Mouse (Mus musculus): ENCODE measurements around the gene Rreb1. TPM values are rescaled to one million over a fixed set of nuclear protein-coding genes. Genes with fewer than 3 reads are reported as not detected.

The Rreb1 gene
- polyA plus RNA-seq, 2 experiments from 2014 or later, result 3.0 to 4.9 TPM

GRCm38 (mm10) chr13:37779251-37779667 is 1.1 kb downstream of the Rreb1 start:
- peak; percentile 32 for ATAC-seq

DNA sequence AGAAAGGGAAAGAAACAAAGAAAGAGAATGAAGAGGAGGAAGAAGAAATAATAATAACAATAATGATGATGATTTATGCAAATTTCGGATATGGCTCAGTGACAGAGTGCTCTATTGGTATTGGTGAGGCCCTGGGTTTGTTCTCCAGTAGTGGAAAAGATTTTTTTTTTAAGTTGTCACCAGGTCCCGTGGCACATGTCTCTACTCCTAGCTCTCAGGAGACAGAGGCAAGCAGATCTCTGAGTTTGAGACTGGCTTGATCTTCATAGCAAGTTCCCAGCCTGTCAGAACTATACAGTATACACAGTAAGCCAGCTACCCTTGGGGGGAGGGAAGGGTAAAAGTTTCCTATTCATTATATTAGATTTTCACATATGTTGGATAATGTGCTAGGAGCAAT is 3.4 kb downstream of the Rreb1 start:
- no peak for ATAC-seq

DNA sequence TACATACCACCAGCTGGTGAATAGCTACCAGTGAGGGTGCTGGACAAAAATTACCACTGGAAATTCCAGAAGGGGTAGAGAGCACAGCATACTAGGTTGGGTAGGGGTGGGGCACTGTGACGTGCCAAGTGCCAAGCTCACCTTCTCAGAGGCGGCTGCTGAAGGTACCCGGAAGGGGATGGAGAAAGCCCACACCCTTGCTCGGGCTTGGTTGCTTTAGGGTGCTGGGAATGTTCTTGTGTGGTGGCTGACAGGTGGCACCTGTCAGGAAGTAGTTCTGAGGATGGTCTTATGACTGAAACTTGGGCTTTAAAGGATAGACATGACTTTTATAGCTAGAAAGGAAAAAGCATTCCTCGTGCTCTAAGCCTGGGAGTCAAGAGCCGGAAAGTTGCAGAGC is 3.9 kb downstream of the Rreb1 start:
- ATAC-seq, result no peak

DNA sequence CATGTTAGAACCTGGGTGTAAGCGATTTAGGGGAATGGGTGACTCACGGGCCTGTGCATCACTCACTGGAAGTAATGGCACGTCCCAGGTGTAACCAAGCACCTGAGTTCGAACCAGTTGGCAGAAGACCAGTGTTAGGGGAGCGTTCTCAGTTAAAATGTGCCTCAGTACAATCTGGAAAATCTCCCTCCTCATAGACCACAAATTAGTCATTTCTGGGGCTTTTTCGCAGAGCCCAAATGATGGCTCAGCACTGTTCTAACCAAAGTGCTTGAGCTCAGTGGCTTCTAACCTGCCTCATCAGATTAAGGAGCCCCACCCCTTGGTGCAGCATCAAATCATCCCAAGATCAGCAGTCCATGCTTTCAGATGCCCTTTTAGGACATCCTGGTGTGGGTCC is 5.5 kb downstream of the Rreb1 start:
- ATAC-seq, result no peak

DNA sequence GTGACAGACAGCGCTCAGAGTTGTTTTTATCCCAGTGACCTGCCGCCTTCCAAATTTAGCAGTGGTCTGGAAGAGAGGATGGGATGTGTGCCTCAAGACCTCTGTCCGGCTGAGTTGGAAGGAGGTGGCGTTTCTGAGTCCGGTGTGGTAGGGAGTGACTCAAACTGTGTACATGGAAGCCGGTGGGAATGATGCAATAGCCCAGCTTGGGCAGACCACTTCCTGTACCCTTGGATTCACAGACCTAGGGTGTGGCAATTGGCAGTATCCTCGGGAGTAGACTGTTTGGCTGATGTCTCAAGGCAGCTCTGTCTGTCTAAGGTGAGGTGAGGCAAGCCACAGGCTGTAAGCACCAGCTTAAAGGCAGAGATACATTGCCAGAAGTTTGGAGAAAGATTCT is 6.0 kb downstream of the Rreb1 start:
- no peak for ATAC-seq

GRCm38 (mm10) chr13:37792739-37793336 is 14.6 kb downstream of the Rreb1 start:
- peak; percentile 92 for ATAC-seq

- no peak for ATAC-seq
Measured at GRCm38 (mm10) chr13:37798811-37799210, 20.6 kb downstream of the Rreb1 start.

- no peak for ATAC-seq
Measured at GRCm38 (mm10) chr13:37799413-37799812, 21.2 kb downstream of the Rreb1 start.

- ATAC-seq, result peak; percentile 76
Measured at GRCm38 (mm10) chr13:37801101-37802075, 23.2 kb downstream of the Rreb1 start.

- ATAC-seq, result no peak
Measured at GRCm38 (mm10) chr13:37802246-37803003, 24.2 kb downstream of the Rreb1 start.

- no peak for ATAC-seq
Measured at GRCm38 (mm10) chr13:37803244-37803643, 25.0 kb downstream of the Rreb1 start.

- no peak for ATAC-seq
Measured at GRCm38 (mm10) chr13:37804023-37804422, 25.8 kb downstream of the Rreb1 start.

DNA sequence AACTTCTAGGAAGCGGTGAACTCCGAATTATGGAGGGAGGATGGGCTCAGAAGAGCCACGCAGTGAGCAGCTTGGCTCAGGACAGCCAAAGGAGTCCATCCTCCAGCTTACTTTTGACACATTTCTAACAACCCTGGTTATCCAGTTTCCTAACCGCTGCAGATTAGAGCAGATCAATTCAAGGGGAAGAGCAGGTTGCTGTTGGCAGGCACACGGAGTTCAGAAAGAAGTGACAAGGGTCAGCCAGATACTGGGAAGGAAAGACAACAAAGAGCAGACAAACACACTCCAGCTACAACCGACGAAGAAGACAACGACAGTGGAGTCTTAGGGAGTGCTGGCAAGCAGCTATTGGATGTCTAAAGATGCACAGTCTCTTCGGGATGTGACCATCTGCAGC is 36.8 kb downstream of the Rreb1 start:
- no peak for ATAC-seq

- no peak for ATAC-seq
Measured at GRCm38 (mm10) chr13:37816736-37817135, 38.5 kb downstream of the Rreb1 start.

DNA sequence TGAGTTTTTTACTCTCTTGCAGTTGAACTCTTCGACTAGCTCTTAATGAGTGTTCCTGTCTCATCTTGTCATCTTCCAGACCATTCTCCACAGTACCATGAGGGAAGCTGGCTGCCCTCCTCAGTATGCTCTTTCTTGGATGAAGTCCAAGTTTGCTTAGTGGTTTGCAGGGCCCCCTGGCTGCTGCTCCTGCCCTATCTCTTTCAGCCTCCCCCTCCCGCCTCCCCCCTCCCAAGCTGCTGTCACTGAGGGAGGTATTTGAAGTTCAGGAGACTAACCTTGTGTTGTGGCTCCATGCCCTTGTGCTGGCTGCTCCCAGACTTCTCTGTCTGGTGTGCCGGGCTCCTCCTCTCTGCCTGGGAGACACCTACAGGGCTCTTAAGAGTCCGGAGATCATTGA is 43.2 kb downstream of the Rreb1 start:
- no peak for ATAC-seq

- no peak for ATAC-seq
Measured at GRCm38 (mm10) chr13:37824331-37824920, 46.2 kb downstream of the Rreb1 start.

DNA sequence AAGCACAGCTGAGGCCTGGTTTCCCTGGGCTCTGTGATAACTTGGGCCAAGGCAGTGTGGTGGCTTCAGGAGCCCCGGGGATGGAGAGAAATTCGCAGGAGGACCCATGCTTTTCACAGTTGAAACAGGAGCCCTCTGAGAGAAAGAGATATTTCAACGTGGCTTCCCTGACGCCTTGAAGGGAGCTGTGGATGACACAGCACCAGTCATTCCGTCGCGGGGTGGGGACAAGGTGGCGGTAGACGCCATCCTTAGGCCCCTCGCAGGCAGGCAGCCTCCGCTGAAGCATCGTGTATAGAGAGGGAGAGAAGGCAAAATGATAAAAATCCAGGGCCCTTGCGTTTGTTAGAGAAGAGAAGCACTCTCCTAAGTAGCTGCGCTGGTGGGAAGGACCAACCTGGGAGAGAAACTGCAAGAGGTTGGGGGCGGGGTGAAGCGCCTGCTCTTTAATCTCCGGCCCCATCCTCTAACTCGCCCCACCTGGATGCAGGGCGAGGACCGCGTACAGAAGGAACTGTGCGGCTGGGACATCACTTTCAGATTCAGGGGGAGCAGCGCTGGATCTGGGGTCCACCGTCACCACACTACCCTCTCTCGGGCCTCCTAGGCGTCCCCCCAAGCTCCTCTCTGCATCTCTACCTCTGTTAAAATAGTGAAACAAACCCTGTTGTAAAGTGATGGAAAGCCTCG is 46.9 kb downstream of the Rreb1 start:
- ATAC-seq, result peak; percentile 17

DNA sequence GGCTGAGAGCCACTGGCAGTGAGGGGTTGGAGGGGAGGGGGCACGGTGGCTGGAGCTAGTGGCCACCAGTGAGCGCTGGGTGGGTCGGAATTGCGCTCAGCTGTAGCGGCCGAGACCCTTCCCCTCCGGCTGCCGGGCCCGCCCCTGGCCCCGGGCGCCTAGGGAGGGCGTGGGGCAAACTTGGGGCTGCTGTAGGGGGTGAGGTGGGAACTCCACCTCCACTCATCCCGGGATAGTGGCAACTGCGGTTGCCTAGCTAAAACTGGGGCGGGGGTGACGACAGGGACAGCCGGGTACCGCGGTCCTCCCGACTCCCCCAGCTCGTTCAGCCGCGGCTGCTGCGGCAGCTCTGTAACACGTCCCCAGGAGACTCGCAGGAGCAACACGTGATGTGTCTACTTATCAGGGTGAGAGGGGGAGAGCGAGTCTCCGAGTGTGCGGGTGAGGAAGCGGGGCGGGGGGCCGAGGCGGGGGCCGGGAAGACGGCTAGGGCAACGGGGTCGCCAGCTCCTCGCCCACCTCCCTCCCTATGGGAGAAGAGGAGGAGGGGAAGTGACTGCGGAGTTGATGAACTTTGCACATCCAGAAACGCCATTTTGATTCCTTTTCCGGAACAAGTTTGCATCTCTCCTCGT is 47.6 kb downstream of the Rreb1 start:
- ATAC-seq, result peak; percentile 63

DNA sequence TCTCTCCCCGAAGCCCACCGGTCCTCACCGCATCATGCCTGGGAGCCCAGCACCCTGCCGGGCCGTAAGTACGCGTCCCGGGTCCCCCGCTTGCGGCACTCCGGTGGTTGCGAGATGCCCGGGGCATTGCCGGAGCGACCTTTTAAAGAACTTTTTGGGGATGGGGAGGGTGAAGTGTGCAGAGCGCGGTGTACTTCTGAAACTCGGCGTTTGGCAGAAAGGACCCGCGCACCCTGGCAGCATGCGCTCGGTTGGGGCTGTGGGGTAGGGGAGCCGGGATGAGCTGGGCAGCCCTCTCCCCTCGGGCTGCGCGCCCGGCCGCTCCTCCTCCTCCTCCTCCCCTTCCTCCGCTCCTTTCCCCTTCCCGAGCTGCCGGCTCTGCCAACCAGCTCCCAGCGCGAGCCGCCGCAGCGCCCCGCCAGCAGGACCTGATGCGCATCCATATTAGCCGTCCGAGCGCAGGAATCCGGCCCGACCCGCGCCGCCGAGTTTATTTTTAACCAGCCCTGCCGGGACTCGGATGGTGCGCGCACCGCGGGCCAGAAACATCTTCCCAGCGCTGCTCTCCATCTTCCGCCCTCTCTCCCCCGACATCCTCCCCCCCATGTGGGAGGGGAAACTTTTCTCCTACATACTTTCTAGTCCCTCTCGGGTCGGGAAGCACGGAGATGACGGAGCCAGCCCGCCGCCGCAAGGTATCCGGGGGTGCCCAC is 48.2 kb downstream of the Rreb1 start:
- no peak for ATAC-seq

- ATAC-seq, result peak; percentile 40
Measured at GRCm38 (mm10) chr13:37826994-37827262, 48.7 kb downstream of the Rreb1 start.
